Mouse (Mus musculus): ENCODE results near the gene Hist1h1t. TPM values are rescaled to one million over a fixed set of nuclear protein-coding genes. Genes with fewer than 3 reads are reported as not detected.

Gene Hist1h1t
- polyA plus RNA-seq, 1 experiment from 2014 or later, result 0.19 TPM

DNA sequence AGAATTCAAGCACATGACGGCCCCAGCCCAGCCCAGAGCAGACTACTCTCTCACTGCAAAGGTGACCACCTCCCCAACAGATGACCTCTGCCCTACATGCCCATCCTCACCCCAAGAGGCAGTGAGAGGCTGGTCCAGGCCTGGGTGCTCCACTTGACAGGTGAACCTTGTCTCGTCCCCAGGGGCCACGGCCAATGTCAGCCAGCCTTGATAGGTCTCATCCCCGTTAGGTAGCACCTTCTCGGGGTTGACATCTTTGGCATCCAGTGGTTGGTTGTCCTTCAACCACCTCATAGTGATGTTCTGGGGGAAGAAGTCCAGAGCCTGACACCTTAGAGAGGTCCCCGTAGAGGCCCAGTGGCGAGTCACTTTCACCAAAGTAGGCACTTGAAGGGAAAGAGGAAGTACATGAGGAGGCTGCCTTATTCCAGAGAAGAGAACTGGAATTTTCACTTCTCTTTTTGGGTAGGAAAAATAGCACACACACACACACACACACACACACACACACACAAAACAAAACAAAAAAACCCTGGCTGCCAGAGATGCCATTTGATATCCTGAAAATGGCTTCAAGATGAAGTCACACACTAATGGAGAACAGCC, 10.2 kb downstream of the Hist1h1t start:
- no peak overlapping the region for H3K4me3 ChIP-seq (ENCODE audit: low read depth, low read length)
- no peak overlapping the region for H3K4me2 ChIP-seq (ENCODE audit: low read depth, low read length)
- 89% methylated on average over 7 of the region's 7 CpGs for WGBS
- no peak overlapping the region for H3K27ac ChIP-seq (replicated peaks; ENCODE audit: low read depth, low read length)
- H3K27me3 ChIP-seq (replicated peaks; ENCODE audit: control insufficient read depth, insufficient read depth, low read length), result no peaks in the 10 kb centered on the region
- H3K9ac ChIP-seq (ENCODE audit: low read depth, low read length), result no peak overlapping the region
- ATAC-seq (ENCODE audit: low read depth) (no peak), DNase-seq (ENCODE audit: low spot score) (no peak)
- peaks cover 10% of the 10 kb centered on the region; the same call in 1 of the 2 replicates for H3K4me1 ChIP-seq (ENCODE audit: control insufficient read depth, insufficient read depth, low read length)
- H3K36me3 ChIP-seq (ENCODE audit: control insufficient read depth, insufficient read depth, low read length), result no peaks in the 10 kb centered on the region
- no peaks in the 10 kb centered on the region for H3K9me3 ChIP-seq (ENCODE audit: control insufficient read depth, low read length)

DNA sequence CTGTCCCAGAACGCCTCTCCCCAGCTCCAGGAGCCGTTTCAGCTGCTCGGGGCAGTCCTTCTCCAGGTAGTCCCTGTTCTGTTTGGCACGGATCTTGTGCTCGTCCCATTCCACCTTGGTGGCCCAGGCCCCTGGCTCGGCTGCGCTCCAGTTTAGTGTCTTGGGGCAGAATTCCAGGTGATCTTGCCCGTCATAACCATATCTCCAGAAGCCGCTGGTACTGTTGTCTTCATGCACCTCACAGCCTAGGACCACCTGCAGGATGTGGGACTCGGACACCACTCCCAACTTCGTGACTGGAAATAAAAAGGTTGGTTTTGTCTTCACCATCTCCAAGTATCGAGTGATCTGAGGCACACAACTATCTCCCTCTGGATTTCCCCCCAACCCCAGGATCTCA, 11.2 kb downstream of the Hist1h1t start:
- no peak overlapping the region for H3K4me2 ChIP-seq (ENCODE audit: low read depth, low read length)
- H3K9me3 ChIP-seq (ENCODE audit: control insufficient read depth, low read length), result no peaks in the 10 kb centered on the region
- H3K27me3 ChIP-seq (replicated peaks; ENCODE audit: control insufficient read depth, insufficient read depth, low read length), result no peaks in the 10 kb centered on the region
- H3K4me1 ChIP-seq (ENCODE audit: control insufficient read depth, insufficient read depth, low read length), result peaks cover 10% of the 10 kb centered on the region; the same call in 1 of the 2 replicates
- no peak overlapping the region for H3K9ac ChIP-seq (ENCODE audit: low read depth, low read length)
- no peak for ATAC-seq (ENCODE audit: low read depth)
- no peak overlapping the region for H3K27ac ChIP-seq (replicated peaks; ENCODE audit: low read depth, low read length)
- no peak for DNase-seq (ENCODE audit: low spot score)
- WGBS, result 89% methylated on average over 12 of the region's 12 CpGs
- no peak overlapping the region for H3K4me3 ChIP-seq (ENCODE audit: low read depth, low read length)
- no peaks in the 10 kb centered on the region for H3K36me3 ChIP-seq (ENCODE audit: control insufficient read depth, insufficient read depth, low read length)

DNA sequence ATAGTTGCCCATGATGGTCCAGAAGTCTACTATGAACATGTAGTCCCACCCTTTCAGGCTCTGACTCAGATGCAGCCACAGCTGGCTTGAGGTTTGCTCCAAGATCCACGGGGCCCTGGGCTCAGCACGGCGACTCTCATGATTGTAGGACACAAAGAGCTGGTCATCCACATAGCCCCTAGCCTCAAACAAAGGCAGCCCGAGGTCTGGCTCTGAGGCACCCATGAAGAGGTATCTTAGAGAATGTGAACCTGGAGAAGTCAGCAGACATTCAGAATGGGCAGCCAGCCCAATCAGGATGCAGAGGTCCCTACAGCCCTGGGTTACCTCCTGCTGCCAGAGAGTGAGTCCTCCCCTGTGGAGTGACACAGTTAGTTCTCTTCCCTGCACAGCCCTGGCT, 12.4 kb downstream of the Hist1h1t start:
- Histone ChIP-seq H3K36me3 (ENCODE audit: control insufficient read depth, insufficient read depth, low read length) (no peaks in the 10 kb centered on the region), H3K27ac (replicated peaks; ENCODE audit: low read depth, low read length) (no peak overlapping the region), H3K4me1 (ENCODE audit: control insufficient read depth, insufficient read depth, low read length) (peaks cover 10% of the 10 kb centered on the region; the same call in 1 of the 2 replicates), H3K9me3 (ENCODE audit: control insufficient read depth, low read length) (no peaks in the 10 kb centered on the region), H3K9ac (ENCODE audit: low read depth, low read length) (no peak overlapping the region), H3K27me3 (replicated peaks; ENCODE audit: control insufficient read depth, insufficient read depth, low read length) (no peaks in the 10 kb centered on the region), H3K4me3 (ENCODE audit: low read depth, low read length) (no peak overlapping the region), H3K4me2 (ENCODE audit: low read depth, low read length) (no peak overlapping the region)
- WGBS, result 80% methylated on average over 4 of the region's 4 CpGs
- ATAC-seq (ENCODE audit: low read depth) (no peak), DNase-seq (ENCODE audit: low spot score) (no peak)

DNA sequence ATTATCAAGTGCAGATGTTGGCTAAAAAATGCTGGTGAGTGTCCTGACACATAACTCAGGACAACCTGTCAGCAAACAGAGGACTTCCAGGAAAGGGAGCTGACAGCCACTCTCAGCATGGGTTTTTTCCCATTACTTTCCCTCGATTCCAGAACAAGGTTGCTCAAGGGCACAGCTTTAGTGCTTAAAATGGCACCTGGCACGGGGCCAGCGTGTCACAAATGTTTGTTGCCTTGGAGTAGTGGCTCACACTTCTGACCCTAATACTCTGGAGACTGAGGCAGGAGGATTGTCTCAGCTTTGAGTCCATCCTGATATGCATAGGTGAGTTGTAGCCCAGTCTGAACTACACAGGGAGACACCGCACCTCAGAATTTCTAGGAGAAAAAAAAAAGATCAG, 13.0 kb downstream of the Hist1h1t start:
- H3K9ac ChIP-seq (ENCODE audit: low read depth, low read length), result no peak overlapping the region
- H3K27ac ChIP-seq (replicated peaks; ENCODE audit: low read depth, low read length), result no peak overlapping the region
- ATAC-seq (ENCODE audit: low read depth), result no peak
- peaks cover 10% of the 10 kb centered on the region; the same call in 1 of the 2 replicates for H3K4me1 ChIP-seq (ENCODE audit: control insufficient read depth, insufficient read depth, low read length)
- no peaks in the 10 kb centered on the region for H3K36me3 ChIP-seq (ENCODE audit: control insufficient read depth, insufficient read depth, low read length)
- no peaks in the 10 kb centered on the region for H3K9me3 ChIP-seq (ENCODE audit: control insufficient read depth, low read length)
- no peak for DNase-seq (ENCODE audit: low spot score)
- H3K27me3 ChIP-seq (replicated peaks; ENCODE audit: control insufficient read depth, insufficient read depth, low read length), result no peaks in the 10 kb centered on the region
- no peak overlapping the region for H3K4me3 ChIP-seq (ENCODE audit: low read depth, low read length)
- WGBS, result 52% methylated on average over 4 of the region's 4 CpGs
- no peak overlapping the region for H3K4me2 ChIP-seq (ENCODE audit: low read depth, low read length)

DNA sequence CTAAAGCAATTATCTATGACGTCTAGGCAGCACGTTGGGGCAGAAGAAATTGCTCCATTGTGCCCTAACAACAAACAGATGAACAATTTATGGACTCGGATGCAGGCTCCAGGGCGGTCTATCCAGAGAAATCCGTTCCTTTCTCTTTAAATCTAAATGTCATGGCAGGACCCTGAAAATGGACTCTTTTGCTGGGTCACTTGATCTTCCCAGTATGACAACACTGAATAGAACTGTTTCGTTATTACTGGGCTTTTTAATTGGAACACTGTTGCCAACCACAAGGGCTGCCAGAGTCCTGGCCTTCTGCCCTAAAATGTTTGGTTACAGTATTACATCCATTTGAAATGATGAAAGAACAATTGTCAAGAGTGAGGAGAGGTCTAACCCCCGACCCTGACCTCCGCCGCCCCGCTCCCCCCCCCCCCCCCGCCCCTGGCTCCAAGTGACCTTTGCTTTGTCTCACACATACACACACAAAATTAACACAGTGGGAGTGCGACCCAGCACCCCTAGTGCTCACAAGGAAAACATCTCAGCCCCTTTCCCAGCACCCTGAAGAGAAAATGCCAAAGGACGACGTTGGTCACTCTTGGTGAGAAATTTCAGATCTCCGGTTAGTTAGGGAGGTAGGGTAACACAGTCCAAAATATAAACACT, 14.2 kb downstream of the Hist1h1t start:
- 17% methylated on average over 14 of the region's 15 CpGs for WGBS
- H3K4me2 ChIP-seq (ENCODE audit: low read depth, low read length), result peak overlapping the region; percentile 86
- no peaks in the 10 kb centered on the region for H3K27me3 ChIP-seq (replicated peaks; ENCODE audit: control insufficient read depth, insufficient read depth, low read length)
- H3K36me3 ChIP-seq (ENCODE audit: control insufficient read depth, insufficient read depth, low read length), result no peaks in the 10 kb centered on the region
- H3K9ac ChIP-seq (ENCODE audit: low read depth, low read length), result peak overlapping the region; percentile 66
- peak; percentile 29 for DNase-seq (ENCODE audit: low spot score)
- H3K9me3 ChIP-seq (ENCODE audit: control insufficient read depth, low read length), result no peaks in the 10 kb centered on the region
- H3K4me1 ChIP-seq (ENCODE audit: control insufficient read depth, insufficient read depth, low read length), result peaks cover 10% of the 10 kb centered on the region; the same call in 1 of the 2 replicates
- peak overlapping the region; percentile 46 for H3K4me3 ChIP-seq (ENCODE audit: low read depth, low read length)
- 0 out of 2 replicates have a peak, but pooled peaks have one; percentile 33 for ATAC-seq (ENCODE audit: low read depth)
- no peak overlapping the region for H3K27ac ChIP-seq (replicated peaks; ENCODE audit: low read depth, low read length)

DNA sequence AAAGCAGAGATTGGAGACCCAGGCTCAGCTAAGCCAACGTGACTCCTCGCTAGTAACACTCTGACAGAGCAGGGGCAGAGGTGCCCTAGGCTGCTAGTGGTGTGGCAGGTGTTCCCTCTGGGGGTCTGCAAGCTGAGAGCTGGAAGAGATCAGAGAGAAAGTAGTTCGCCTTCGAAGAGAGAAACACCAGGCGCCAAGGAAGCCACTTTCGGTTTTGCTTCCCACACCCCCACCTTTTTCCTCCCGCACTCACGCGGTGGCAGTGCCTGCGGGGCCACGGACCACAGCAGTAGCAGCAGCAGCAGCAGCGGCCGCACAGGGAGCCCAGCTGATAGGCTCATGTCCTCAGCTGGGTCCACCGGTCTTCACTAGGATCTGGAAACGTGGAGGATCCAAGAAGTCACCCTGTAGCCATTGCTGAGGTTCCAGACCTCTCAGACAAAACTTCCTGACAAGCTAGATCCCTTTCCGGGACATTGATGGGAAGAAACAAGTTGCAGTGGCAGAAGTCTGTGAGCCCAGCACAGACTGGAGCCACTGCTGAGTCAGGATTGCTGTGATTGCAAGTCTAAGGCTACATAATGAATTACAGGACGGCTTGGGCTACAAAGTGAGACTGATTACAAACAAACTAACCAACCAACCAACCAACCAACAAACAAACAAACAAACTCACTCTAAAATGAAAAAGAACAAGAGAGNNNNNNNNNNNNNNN, 14.9 kb downstream of the Hist1h1t start, which contains the start of gene Hfe:
Gene Hfe (minus strand): TSS at position 481 of the 716 bp plus-strand sequence.
- peak within 1 kb of the TSS; percentile 66 for H3K9ac ChIP-seq (ENCODE audit: low read depth, low read length)
- 5% methylated on average over 13 of the region's 17 CpGs for WGBS
- H3K9me3 ChIP-seq (ENCODE audit: control insufficient read depth, low read length), result no peaks in the 10 kb centered on the region
- DNase-seq (ENCODE audit: low spot score) (peak; percentile 64), ATAC-seq (ENCODE audit: low read depth) (peak; percentile 41; the same call in 1 of the 2 replicates)
- H3K27me3 ChIP-seq (replicated peaks; ENCODE audit: control insufficient read depth, insufficient read depth, low read length), result no peaks in the 10 kb centered on the region
- H3K4me3 ChIP-seq (ENCODE audit: low read depth, low read length), result peak within 1 kb of the TSS; percentile 46
- no peak within 1 kb of the TSS for H3K27ac ChIP-seq (replicated peaks; ENCODE audit: low read depth, low read length)
- H3K4me1 ChIP-seq (ENCODE audit: control insufficient read depth, insufficient read depth, low read length), result peaks cover 10% of the 10 kb centered on the region; the same call in 1 of the 2 replicates
- peak within 1 kb of the TSS; percentile 86 for H3K4me2 ChIP-seq (ENCODE audit: low read depth, low read length)
- no peaks in the 10 kb centered on the region for H3K36me3 ChIP-seq (ENCODE audit: control insufficient read depth, insufficient read depth, low read length)

DNA sequence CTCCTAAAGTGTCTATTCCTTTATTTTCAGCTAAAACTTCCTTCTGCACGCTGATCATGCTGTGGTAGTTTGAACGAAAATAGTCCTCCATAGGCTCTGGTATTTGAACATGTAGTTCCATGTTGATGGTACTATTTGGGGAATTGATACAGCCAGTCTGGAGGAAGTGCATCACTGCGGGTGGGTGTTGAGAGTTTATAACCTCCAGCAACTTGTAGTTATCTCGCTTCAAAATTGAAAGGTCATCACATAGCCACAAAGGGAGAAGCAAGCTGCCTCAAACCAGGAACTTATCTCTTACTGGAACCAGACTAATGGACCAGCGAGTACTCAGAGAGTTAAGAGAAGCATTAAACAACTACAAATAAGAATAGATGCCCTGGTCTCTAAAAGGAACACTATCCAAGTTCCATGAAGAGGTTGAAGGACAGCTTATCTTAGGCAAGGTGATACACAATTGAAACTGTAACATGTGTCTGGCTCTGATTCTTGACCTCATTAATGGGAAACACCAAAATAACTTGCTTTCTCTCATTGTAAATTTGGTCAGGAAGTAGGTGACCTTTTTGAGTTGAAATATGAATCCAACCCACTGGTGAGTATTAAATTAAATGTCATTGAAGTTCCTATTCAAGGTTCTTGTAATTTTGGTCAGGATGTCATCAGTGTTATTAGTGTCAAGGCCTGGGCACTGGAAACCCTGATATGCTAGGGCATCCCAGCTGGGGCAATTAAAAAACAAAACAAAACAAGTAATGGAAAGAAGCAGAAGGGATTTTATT, 20.8 kb downstream of the Hist1h1t start:
- no peak overlapping the region for H3K27ac ChIP-seq (replicated peaks; ENCODE audit: low read depth, low read length)
- H3K4me2 ChIP-seq (ENCODE audit: low read depth, low read length), result no peak overlapping the region
- no peak overlapping the region for H3K9ac ChIP-seq (ENCODE audit: low read depth, low read length)
- DNase-seq (ENCODE audit: low spot score) (no peak), ATAC-seq (ENCODE audit: low read depth) (no peak)
- H3K4me1 ChIP-seq (ENCODE audit: control insufficient read depth, insufficient read depth, low read length), result no peaks in the 10 kb centered on the region
- H3K27me3 ChIP-seq (replicated peaks; ENCODE audit: control insufficient read depth, insufficient read depth, low read length), result no peaks in the 10 kb centered on the region
- WGBS, result 84% methylated on average over 5 of the region's 5 CpGs
- no peak overlapping the region for H3K4me3 ChIP-seq (ENCODE audit: low read depth, low read length)
- H3K36me3 ChIP-seq (ENCODE audit: control insufficient read depth, insufficient read depth, low read length), result no peaks in the 10 kb centered on the region
- H3K9me3 ChIP-seq (ENCODE audit: control insufficient read depth, low read length), result no peaks in the 10 kb centered on the region

DNA sequence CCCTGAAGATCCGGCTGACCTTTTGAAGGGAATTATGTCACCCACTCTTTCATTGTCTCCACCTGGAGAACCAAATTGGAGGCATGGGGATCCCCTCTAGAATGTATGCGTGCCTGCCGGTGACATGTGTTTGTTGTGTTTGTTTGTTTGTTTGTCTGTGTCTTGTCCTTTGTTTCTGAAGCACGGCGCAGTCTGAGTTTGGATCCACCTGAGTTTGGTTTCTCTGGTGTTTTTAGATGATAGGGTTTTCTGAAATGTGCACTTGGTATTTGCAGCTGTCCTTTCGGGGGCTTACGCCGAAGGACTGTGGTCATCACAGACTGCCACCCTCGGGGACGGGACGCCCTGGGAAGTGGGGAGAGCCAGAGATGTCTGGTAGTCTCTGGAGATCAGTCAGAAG, 21.6 kb downstream of the Hist1h1t start:
- WGBS, result 57% methylated on average over 11 of the region's 11 CpGs
- no peaks in the 10 kb centered on the region for H3K4me1 ChIP-seq (ENCODE audit: control insufficient read depth, insufficient read depth, low read length)
- no peak overlapping the region for H3K4me2 ChIP-seq (ENCODE audit: low read depth, low read length)
- H3K4me3 ChIP-seq (ENCODE audit: low read depth, low read length), result no peak overlapping the region
- H3K27me3 ChIP-seq (replicated peaks; ENCODE audit: control insufficient read depth, insufficient read depth, low read length), result no peaks in the 10 kb centered on the region
- no peak overlapping the region for H3K27ac ChIP-seq (replicated peaks; ENCODE audit: low read depth, low read length)
- no peaks in the 10 kb centered on the region for H3K9me3 ChIP-seq (ENCODE audit: control insufficient read depth, low read length)
- no peak for DNase-seq (ENCODE audit: low spot score)
- no peaks in the 10 kb centered on the region for H3K36me3 ChIP-seq (ENCODE audit: control insufficient read depth, insufficient read depth, low read length)
- no peak for ATAC-seq (ENCODE audit: low read depth)
- H3K9ac ChIP-seq (ENCODE audit: low read depth, low read length), result no peak overlapping the region

All from embryonic facial prominence, embryonic 14.5 days (tissue).